Mouse (Mus musculus) lung, postnatal 0 days (tissue): ENCODE measurements around the gene Poldip3.

Experiments
- CTCF ChIP-seq: IDR thresholded peaks from 2 replicates; pipeline ENCODE4 v1.5.1; 2016; ENCODE audit warnings: antibody characterized with exemption, mild to moderate bottlenecking
- EP300 ChIP-seq: IDR thresholded peaks from 2 replicates; pipeline ENCODE4 v1.6.1; 2016; ENCODE audit warnings: antibody characterized with exemption, mild to moderate bottlenecking, control low read depth

- no peak for TF ChIP-seq CTCF
- TF ChIP-seq EP300 = no peak
These were observed 8.5 kb upstream of the Poldip3 start for GRCm38 (mm10) chr15:83157667-83158064.
